ENCODE assay signal across 8 mouse cellular contexts in genomic region chr17:31276207-31276921, GRCm38 (mm10). TPM values are rescaled to one million over a fixed set of nuclear protein-coding genes. Genes with fewer than 3 reads are reported as not detected.
DNase-seq lines count a peak whose midpoint lies in the region; ATAC-seq lines count a peak whose summit lies in the region.

No protein-coding gene starts in this region.

- peaks cover 2% of the 10 kb centered on the region; the same call in 1 of the 2 replicates for H3K4me1 ChIP-seq in neural tube, embryonic 11.5 days (ENCODE audit: control insufficient read depth, insufficient read depth, low read length)
- H3K4me1 ChIP-seq in hindbrain, embryonic 15.5 days (replicated peaks) = peaks cover 13% of the 10 kb centered on the region
- H3K4me1 ChIP-seq in midbrain, embryonic 16.5 days (ENCODE audit: control insufficient read depth, insufficient read depth, low read length) = peaks cover 3% of the 10 kb centered on the region

- peak overlapping the region; percentile 55 for H3K4me2 ChIP-seq in neural tube, embryonic 11.5 days (ENCODE audit: low read depth)
- peak overlapping the region; percentile 87 for H3K4me2 ChIP-seq in hindbrain, embryonic 15.5 days
- H3K4me2 ChIP-seq in midbrain, embryonic 16.5 days (ENCODE audit: low read length) = peak overlapping the region; percentile 93

- no peaks in the 10 kb centered on the region for H3K9me3 ChIP-seq in neural tube, embryonic 11.5 days (ENCODE audit: control insufficient read depth, low read length)
- no peaks in the 10 kb centered on the region for H3K9me3 ChIP-seq in hindbrain, embryonic 15.5 days
- no peaks in the 10 kb centered on the region for H3K9me3 ChIP-seq in midbrain, embryonic 16.5 days (replicated peaks; ENCODE audit: control insufficient read depth, low read length, poor library complexity, severe bottlenecking)

- WGBS in neural tube, embryonic 11.5 days = 27% methylated on average over 9 of the region's 9 CpGs
- 27% methylated on average over 9 of the region's 9 CpGs for WGBS in hindbrain, embryonic 15.5 days
- WGBS in midbrain, embryonic 16.5 days = 20% methylated on average over 8 of the region's 9 CpGs

- 0 out of 2 replicates have a peak, but pooled peaks cover 2% of the 10 kb centered on the region for H3K27me3 ChIP-seq in neural tube, embryonic 11.5 days (ENCODE audit: control insufficient read depth, insufficient read depth, low read length)
- 0 out of 2 replicates have a peak, but pooled peaks cover 2% of the 10 kb centered on the region for H3K27me3 ChIP-seq in hindbrain, embryonic 15.5 days
- H3K27me3 ChIP-seq in midbrain, embryonic 16.5 days (ENCODE audit: control insufficient read depth, insufficient read depth, low read depth, low read length) = no peaks in the 10 kb centered on the region

- peak overlapping the region; percentile 32 for H3K4me3 ChIP-seq in neural tube, embryonic 11.5 days (ENCODE audit: low read depth, low read length)
- peak overlapping the region; percentile 47 for H3K4me3 ChIP-seq in hindbrain, embryonic 15.5 days
- H3K4me3 ChIP-seq in midbrain, embryonic 16.5 days (ENCODE audit: low read depth, low read length) = peak overlapping the region; percentile 55

- peak; percentile 40 for ATAC-seq in frontal cortex, adult (ENCODE audit: low TSS enrichment)
- ATAC-seq in neural tube, embryonic 11.5 days (ENCODE audit: insufficient read depth, low FRiP score, low TSS enrichment) = no peak; the same call in 1 of the 2 replicates
- ATAC-seq in hindbrain, embryonic 15.5 days (ENCODE audit: low FRiP score, low read depth) = 0 out of 2 replicates have a peak, but pooled peaks have one; percentile 4
- ATAC-seq in midbrain, embryonic 16.5 days = peak; percentile 8; the same call in 1 of the 2 replicates

- H3K36me3 ChIP-seq in neural tube, embryonic 11.5 days (ENCODE audit: control insufficient read depth, insufficient read depth, low read length) = no peaks in the 10 kb centered on the region
- H3K36me3 ChIP-seq in hindbrain, embryonic 15.5 days = no peaks in the 10 kb centered on the region
- H3K36me3 ChIP-seq in midbrain, embryonic 16.5 days (ENCODE audit: control insufficient read depth, insufficient read depth, low read length) = no peaks in the 10 kb centered on the region

- H3K27ac ChIP-seq in neural tube, embryonic 11.5 days (ENCODE audit: low read depth, low read length) = no peak overlapping the region
- H3K27ac ChIP-seq in hindbrain, embryonic 15.5 days (replicated peaks) = peak overlapping the region; percentile 27
- peak overlapping the region; percentile 65; the same call in 1 of the 2 replicates for H3K27ac ChIP-seq in midbrain, embryonic 16.5 days (ENCODE audit: low read length)

- DNase-seq in frontal cortex, postnatal 36 days (ENCODE audit: low spot score in 2 of 2) = no peak
- DNase-seq in neural tube, embryonic 11.5 days (ENCODE audit: low spot score) = no peak
- DNase-seq in neural tube, embryonic 10.5 days (ENCODE audit: extremely low spot score, low spot score) = no peak
- no peak for DNase-seq in adrenal gland, adult 8-10 months
- no peak for DNase-seq in thymus, postnatal 14 days

- H3K9ac ChIP-seq in neural tube, embryonic 11.5 days (ENCODE audit: low read length) = no peak overlapping the region
- peak overlapping the region; percentile 43 for H3K9ac ChIP-seq in hindbrain, embryonic 15.5 days
- H3K9ac ChIP-seq in midbrain, embryonic 16.5 days (ENCODE audit: low read depth, low read length) = peak overlapping the region; percentile 60

RNA-seq across cellular contexts. Expression of gene Rsph1, which starts 0.8 kb away (rescaled TPM):
- 0.95 and 1.7 TPM in 2 replicates for polyA plus RNA-seq in neural tube, embryonic 11.5 days (2014; fragmentation: Nextera tagmentation; extraction: Ambion mirVana)
- 5.9 and 7.5 TPM in 2 replicates for polyA plus RNA-seq in hindbrain, embryonic 15.5 days (2015; fragmentation: Nextera tagmentation; extraction: Ambion mirVana)
- 6.4 and 8.6 TPM in 2 replicates for polyA plus RNA-seq in midbrain, embryonic 16.5 days (2015; fragmentation: Nextera tagmentation; extraction: Ambion mirVana)
- total RNA-seq in adrenal gland, adult 8-10 months (2022) = 10 to 100 TPM in 2 of 4 experiments, 1 to 10 TPM in 2; 3.9 to 14.9 (median 9.1) TPM

RNA-seq across cellular contexts. Expression of gene Slc37a1, which starts 10.2 kb away (rescaled TPM):
- 11.2 and 13.9 TPM in 2 replicates for polyA plus RNA-seq in neural tube, embryonic 11.5 days (2014; fragmentation: Nextera tagmentation; extraction: Ambion mirVana)
- 9.4 and 13.4 TPM in 2 replicates for polyA plus RNA-seq in hindbrain, embryonic 15.5 days (2015; fragmentation: Nextera tagmentation; extraction: Ambion mirVana)
- 12.9 and 20.1 TPM in 2 replicates for polyA plus RNA-seq in midbrain, embryonic 16.5 days (2015; fragmentation: Nextera tagmentation; extraction: Ambion mirVana)
- 10 to 100 TPM; 13.1 to 26.4 (median 22.5) TPM for total RNA-seq in adrenal gland, adult 8-10 months (2022)
